Mouse (Mus musculus) gastrocnemius, postnatal 14 days (tissue): ENCODE results near the gene Plbd2. TPM values are rescaled to one million over a fixed set of nuclear protein-coding genes. Genes with fewer than 3 reads are reported as not detected.
"Not testable (repeated sequence)": the region's sequence is repeated elsewhere in the genome, so short reads cannot be mapped to it uniquely, and the experiment has no call there.

Source experiments
- DNase-seq: peaks from one replicate; pipeline ENCODE4 v3.0.0; 2021; ENCODE audit warnings: mixed read lengths
- intact Hi-C: fragments of 180-260 bp; cut with DNase I; formaldehyde crosslinking; loops from one replicate; pipeline ENCODE4 v1.15.1; 2025; ENCODE audit warnings: low total_unique reads
- total RNA-seq, 2 experiments: library from RNA; stranded (reverse); gene quantifications; 2 replicates each; pipeline ENCODE4 v1.2.3; 2021

The Plbd2 gene
- total RNA-seq, 2 experiments from 2014 or later, result 31.7 to 34.3 TPM

DNA sequence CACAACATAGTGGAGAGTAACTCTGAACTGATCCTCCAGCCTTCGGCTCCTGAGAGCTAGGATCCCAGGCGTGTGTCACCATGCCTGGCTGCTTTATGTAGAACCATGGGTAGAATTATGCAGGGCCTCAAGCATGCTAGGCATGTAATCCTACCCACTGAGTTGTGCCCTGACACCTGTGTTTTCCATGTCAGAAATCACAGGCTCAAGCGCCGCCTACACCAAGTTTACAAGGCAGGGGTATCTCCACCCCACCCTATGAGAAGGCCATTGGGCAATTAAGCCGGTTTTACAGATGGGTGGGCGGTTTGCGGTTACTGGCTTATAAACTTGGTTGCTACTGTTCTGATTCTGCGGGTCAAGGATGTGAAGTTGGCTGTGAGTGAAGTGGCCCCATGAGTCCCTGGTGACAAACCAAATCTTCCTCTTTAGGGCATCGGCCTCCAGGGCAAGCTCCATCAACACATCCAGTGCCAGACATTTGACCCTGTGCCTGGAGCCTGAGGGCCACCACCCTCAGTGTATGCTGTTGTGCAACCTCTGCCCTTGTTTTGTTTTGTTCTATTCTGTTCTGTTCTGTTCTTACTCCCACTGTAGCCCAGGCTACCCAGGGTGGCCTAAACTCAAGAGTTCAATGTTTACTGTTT lies 10.7 kb upstream of the Plbd2 start:
- DNase-seq, result no peak
- intact Hi-C loops, result no loop called here

DNA sequence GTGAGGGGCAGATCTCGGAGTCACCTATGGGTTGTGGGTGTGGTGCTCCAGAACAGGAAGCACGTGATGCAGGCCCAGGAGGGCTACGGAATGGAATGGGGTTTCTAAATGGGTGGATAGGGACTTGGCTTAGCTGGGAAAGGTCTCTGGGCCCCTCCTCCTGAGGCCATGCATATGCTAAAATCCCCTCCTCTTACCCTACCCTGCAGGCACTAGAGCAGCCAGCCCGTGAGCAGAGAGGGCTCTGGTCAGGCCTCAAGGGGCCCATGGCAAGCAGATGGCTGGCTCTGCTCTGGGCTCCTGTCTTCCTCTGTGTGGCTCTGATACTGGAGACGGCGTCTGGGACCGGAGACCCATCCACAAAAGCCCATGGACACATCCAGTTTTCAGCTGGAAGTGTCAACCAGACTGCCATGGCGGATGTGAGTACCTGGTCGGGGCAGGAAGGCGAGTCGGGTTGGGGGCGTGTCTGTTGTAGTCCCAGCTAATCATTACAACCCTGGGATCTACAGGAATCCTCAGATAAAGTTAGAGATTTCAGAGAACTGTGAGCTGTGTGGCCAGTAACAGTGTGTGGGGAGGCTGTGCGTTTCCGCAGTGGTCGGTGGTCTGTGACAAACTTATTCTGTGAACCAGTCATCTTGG lies 9.6 kb upstream of the Plbd2 start:
- intact Hi-C loops, result no loop called here
- no peak for DNase-seq

DNA sequence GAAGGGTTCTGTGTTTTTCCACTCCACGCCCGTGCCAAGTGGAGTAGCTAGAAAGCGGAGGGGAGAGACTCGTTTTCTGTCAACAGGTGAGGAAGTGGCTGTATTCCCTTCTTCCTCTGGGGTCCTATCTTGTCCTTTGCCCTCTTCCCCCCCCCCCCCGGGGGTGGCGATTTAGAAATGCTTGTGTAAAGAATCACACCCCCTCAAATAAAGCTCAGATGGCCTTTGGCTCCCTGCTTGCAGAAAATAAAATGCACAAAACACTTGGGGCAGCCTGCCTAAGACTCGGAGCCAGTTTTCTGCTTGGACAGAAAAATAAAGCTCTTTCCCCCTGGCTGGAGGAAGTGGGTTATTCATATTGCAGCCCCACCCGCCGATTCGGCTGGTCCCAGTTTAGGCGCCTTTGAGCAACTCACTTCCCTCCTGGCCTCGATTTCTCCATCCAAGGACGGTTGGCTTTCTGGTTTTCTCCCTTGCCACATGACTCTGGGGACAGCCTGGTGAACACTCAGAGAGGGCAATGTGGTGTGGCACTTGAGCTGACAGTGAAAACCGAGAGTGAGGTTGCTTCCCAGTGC lies 8.3 kb upstream of the Plbd2 start:
- intact Hi-C loops, result no loop called here
- peak; percentile 59 for DNase-seq

DNA sequence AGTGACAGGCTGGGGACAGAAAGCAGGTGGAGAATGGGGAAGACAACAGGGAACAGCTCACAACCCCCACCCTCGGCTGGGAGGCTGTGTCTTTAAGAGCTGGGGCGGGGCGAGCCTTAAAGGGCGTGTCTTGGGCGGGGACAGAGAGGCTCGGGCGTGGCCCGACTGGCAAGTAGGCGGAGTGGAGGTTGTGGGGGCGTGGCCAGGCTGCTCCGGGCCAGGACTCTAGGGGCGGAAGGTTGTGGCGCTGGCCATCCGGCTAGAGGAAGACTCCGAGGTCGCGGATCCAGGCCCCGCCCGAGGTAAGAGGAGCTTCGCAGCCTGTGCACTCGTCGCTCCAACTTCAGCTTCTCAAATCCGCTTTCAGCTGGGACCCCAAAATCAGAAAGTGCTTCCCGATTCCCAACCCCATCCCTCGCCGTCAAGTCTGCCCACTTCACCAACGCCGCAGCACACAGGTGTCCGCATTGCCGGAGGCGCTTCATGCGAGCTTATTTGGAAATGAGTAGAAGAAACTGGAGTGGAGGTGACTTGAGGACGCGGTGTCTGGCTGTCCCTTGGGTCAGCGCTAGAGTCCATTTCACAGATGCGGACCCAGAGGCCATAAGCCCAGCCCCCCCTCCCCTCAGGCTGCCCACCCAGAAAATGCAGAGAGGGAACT lies 7.7 kb upstream of the Plbd2 start, which contains the start of gene Slc8b1:
Gene Slc8b1 (plus strand): TSS at position 187 of the 661 bp plus-strand sequence.
- peak; percentile 97 for DNase-seq
- intact Hi-C loops, result no loop called here

DNA sequence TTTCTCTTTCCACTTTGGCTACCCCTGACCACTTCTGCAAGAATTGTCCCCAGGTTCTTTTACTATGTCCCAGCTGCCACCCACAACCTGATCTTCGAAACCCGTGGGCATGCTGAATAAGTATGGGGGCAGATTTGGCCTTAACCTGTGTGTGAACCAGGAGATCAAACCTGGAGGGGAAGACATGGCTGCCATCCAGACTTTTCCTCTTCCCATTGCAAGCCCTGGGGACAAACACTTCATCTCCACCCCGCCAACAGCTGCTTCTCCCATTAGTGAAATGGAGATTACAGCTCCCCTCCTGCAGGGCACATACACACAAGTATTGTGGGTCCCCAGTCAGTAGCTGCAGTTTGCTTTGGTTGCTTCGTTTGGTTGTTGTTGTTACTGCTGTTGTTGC lies 3.9 kb upstream of the Plbd2 start:
- intact Hi-C loops, result loop anchor here (5.0 kb wide), 1 partner anchor 100 kb away; no protein-coding TSS in a partner anchor
- no peak for DNase-seq

DNA sequence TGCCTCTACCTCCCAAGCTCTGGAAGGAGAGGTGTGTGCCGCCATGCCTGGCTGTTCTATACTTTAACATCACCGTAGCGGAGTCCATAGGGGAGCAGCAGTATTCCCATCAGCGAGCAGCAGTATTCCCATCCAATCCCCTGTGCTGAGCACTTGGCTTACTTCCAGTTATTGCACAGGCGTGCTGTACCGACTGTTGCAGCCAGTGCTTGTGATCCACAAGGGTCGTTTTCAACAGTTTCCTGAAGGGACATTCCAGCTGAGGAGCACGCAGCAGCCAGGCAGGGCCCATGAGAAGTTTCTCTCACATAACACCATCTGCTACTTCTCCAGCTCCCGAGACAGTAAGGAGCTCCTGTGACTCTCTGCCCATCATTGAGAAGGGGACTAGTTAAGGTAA lies 3.1 kb upstream of the Plbd2 start:
- intact Hi-C loops, result loop anchor here (5.0 kb wide), 1 partner anchor 101 kb away; no protein-coding TSS in a partner anchor
- no peak for DNase-seq

DNA sequence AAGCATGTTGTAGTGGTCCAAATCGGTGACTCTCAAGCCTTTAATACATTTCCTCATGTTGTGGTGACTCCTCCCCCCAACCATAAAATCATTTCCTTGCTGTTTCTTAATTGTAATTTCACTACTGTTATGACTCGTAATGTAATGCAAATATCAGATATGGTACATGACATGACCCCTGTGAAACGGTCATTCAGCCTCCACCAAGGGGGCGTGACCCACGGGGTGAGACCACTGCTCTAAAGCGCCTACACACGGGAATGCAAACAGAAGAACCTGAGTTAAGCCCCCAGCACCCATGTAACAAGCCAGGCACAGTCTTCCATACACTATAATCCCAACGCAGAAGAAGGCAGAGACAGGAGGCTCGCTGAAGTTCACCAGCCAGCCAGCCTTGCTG lies 2.4 kb upstream of the Plbd2 start:
- no peak for DNase-seq
- intact Hi-C loops, result loop anchor here (5.0 kb wide), 1 partner anchor 102 kb away; no protein-coding TSS in a partner anchor

DNA sequence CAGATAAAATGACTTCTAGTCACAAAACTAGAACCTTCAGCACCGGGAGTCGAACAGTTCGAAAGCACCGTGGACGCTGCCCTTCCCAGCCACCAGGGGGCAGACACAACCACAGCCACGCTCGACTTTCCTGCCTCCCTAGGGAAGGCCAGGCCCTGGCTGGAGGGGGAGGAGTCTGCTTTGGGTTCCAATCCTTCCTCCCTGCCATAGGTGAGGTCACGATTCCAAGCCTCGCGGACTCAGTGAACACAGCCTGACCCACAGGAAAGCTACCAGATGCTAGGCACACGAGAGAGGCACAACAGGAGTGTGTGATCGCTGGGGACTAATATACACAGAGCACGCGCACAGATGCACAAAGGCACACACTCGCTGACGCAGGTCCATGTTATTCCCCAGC lies 1.9 kb upstream of the Plbd2 start:
- peak; percentile 84 for DNase-seq
- intact Hi-C loops, result loop anchor here (5.0 kb wide), 1 partner anchor 102 kb away; no protein-coding TSS in a partner anchor

DNA sequence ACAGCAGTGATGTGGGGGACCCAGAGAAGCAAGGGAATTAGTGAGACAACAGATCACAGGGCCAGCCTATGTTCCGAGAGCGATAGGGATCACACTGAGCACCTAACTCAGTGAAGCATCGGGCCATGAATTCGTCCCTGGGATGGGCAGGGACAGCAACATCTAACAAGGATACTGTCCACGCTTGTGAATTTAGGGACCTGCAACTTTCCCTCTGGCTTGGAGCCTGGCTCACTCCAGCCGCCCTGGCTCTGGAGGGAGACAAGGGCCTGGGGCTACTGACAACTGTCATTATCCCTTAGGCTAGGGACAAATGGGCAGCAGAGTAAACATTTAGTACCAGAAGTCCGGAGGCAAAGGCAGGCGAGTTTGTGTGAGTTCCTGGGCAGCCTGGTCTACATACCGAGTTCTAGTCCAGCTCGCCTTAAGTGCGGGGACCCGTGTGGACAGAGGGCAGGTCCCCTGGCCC lies 716 bp downstream of the Plbd2 start:
- intact Hi-C loops, result no loop called here
- no peak for DNase-seq

DNA sequence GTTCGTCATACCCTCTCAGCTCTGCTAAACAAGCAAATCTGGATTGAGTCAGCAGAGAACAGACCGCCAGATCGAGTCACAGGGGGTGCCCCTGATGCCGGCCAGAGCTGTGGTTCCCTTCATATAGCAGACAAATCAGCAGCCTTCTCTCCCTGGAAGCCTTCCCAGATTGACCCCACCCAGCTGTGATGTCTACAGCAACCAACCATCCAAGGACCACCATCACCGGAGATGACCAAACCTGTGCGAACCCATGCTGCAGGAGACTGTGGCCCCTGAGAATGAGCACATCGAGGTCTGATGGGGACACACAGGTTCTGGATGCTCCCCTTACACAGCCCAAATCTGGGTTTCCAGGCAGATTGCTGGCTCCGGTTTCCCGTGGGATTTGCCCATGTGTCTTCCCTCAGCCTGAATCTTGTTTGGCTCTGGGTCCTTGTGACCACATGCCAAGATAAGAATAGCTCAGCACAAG lies 1.2 kb downstream of the Plbd2 start:
- intact Hi-C loops, result no loop called here
- no peak for DNase-seq

DNA sequence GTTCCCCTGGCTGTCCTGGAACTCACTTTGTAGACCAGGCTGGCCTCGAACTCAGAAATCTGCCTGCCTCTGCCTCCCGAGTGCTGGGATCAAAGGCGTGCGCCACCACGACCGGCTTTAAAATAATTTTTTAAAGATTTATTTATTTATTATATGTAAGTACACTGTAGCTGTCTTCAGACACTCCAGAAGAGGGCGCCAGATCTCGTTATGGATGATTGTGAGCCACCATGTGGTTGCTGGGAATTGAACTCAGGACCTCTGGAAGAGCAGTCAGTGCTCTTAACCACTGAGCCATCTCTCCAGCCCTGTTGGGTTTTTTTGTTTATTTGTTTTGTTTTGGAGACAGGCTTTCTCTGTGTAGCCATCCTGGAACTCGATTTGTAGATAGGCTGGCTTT lies 2.8 kb downstream of the Plbd2 start:
- DNase-seq, intact Hi-C loops: not testable (repeated sequence)

DNA sequence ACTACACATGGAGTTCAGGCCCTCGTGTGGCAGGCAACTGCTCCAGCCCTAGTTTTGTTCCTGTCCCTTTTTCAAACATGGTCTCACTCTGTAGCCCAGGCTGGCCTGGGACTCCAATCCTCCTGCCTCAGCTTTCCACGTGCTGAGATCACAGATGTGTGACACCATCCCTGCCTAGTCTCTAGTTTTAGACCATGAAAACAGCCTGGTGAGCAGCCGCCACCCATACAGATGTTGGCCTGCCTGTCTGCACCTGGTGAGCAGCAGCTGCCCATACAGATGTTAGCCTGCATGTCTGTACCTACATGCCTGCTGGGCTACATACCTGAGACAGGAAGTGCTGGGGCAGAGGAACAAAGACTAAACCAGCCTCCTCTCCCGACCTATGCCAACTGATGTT lies 4.2 kb downstream of the Plbd2 start:
- intact Hi-C loops, result no loop called here
- DNase-seq, result no peak

DNA sequence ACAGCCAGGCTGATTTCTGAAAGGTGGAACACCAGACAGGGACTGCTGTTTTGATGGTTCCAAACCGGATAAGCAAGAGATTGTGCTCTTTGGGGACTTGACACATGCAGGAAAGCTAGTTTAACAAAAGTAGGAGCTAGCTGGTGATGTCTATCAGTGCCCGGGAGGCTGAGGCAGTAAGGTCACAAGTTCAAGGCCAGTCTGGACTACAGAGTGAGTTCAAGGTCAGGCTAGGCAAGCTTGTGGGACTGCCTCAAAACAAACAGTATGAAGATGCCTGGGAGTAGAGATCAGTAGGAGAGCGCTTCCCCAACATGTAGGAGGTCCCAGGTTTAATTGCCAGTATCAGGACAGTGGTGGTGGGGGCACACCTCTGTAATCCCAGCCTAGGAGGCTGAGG lies 6.4 kb downstream of the Plbd2 start:
- intact Hi-C loops, result no loop called here
- DNase-seq, result no peak

DNA sequence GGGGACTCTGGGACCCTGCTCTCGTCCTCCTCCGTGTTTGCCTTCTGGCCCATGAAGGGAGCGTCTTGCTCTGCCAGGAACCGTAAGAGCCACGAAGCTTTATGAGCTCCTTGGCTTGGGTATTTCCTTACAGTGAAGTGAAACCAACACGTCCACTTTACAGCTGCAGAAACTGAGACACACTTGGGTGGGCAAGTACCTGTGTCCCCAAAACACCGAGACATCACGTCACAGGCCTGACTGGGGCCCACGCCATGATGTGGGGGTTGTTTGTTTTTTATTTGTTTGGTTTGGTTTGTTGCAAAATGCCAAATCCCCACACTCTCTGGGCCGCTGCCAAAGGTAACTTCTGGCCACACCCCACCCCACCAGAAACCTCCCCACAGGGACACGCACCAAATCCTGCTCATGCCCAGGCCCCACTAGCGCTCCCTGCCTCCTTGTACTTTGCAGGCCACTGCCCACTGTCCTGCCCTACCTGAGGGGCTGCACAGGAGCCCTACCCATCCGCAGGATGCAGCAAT lies 7.7 kb downstream of the Plbd2 start:
- no peak for DNase-seq
- intact Hi-C loops, result no loop called here

DNA sequence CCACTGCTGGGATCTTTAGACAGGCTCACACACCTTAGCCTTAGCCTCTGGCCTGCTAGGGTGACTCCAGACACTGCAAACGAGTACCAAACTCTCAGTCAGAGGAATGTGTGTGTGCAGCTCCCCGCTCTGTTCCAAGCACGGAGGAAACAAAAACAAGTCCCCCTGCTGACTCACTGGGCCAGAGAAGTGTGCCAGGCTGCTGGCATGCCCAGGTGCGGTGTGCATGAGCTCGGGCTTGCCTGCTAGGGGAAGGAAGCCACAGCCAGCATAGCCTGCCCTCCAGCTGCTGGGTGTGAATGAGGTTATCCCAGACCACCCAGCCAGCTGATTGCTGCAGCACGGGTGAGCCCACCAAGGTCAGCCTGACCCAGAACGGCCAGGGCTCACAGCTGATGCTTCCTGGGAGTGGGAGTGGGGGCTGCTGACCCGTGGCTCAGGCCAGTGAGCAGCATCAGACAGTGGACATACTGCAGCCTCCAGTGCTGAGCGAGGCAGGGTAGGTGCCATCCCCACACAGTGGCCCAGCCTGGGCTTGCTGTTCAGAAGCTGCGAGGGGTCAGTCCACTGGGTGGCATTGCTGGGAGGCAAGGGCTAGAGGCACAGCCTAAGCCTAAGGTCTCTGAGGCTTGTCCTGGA lies 8.2 kb downstream of the Plbd2 start:
- no peak for DNase-seq

DNA sequence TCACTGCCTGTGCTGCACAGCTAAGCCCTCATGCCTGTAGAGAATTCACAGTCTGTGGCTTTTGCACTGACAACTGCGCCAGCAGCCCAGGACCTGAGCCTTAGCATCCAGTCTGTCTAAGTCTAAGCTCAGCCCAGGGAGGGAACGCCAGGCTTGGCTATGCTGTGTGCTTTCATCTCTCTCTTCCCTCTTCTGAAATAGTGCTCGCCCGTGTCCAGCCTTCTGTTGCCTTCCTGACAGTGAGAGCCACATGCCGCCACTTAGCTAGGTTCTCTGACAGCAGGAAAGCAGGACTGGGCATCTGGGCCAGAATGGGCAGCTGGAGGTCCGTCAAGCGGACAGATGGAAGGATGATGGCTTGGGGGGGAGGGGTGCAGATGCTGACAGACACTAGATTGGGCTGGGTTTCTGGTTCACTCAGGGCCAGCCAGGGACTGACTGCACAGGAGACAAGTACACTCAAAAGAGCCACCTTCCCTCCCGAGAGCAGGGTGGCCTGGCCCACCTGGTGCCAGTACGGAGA lies 9.5 kb downstream of the Plbd2 start:
- DNase-seq, result no peak
- intact Hi-C loops, result no loop called here

More for the DNA sequence above, 8.2 kb downstream of the Plbd2 start:
- intact Hi-C loops, result no loop called here

DNA sequence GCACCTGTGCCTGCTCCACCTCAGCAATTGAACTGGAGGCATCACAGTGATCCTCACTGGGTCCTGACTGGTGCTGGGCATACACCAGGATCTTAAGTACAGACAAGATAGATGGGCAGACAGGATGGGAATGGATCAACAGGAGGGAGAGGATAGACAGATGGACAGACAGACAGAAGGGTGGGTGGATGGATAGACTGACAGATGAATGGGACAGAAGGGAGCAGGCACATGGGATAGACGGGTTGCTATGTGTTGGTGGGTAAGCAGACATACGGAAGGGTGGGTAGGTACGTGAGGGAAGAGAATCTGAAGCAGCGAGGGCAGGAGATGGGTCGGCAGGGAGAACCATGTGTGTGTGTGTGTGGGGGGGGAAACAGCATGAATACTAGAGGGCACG lies 10.0 kb downstream of the Plbd2 start:
- intact Hi-C loops, result no loop called here
- no peak for DNase-seq

DNA sequence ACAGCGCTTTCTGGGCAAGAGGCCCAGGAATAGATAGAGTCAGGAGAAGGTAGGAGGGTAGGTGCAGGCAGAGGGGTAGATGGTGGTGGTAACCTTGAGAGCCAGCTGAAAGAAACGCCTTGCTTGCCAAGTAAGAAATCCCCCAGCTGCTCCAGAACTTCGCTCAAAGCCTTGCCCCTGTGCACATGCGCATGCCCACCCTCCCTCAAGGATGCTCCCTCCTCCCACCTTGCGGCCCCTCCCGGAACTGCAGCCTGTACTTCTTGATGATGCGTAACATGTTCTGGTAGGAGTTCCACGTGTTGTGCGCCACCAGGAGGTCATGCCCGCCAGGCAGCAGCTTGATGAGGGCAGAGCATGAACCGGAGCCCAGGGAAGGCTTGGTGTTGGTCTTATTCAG lies 11.0 kb downstream of the Plbd2 start:
- intact Hi-C loops, result no loop called here
- DNase-seq, result no peak

DNA sequence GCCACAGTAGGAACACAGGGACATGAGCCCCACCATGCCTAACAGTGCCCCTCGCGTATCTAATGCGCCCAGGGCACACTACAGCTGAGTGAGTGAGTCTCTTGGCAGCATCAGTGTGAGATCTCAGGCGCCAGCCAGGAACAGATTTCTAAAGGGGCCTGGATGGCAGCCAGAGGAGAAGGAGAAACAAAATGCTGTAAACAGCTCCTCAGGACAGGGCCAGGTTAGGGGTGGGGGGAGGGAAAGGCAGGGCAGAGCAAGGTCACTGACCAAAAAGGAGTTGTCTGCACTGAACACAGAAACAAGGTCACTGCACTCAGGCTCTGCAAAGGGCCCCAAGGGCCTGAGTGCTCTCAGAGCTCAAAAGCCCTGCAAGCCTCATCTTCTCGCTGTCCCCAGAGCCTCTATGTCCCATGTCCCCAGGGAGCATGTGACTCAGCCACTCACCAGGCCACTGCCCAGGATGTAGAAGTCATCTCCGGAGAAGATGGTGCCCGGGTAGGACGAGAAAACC lies 12.7 kb downstream of the Plbd2 start:
- intact Hi-C loops, result no loop called here
- DNase-seq, result peak; percentile 49
